Mouse (Mus musculus): Measurements from ENCODE around the gene Higd1c.
"Not testable (repeated sequence)": the region's sequence is repeated elsewhere in the genome, so short reads cannot be mapped to it uniquely, and the experiment has no call there.

Gene Higd1c

GRCm38 (mm10) chr15:100364242-100364641 lies at the start of gene Higd1c:
Higd1c (plus strand) TSS chr15:100364542.
- DNase-seq = no peak

GRCm38 (mm10) chr15:100318014-100318671 lies 46.2 kb upstream of the Higd1c start:
- DNase-seq = not testable (repeated sequence)

GRCm38 (mm10) chr15:100319884-100320283 lies 44.5 kb upstream of the Higd1c start:
- DNase-seq = no peak

GRCm38 (mm10) chr15:100320295-100320905 lies 43.9 kb upstream of the Higd1c start:
- no peak for DNase-seq

- DNase-seq = no peak
These were observed 43.2 kb upstream of the Higd1c start for GRCm38 (mm10) chr15:100321134-100321533.

- no peak for DNase-seq
These were observed 40.2 kb upstream of the Higd1c start for GRCm38 (mm10) chr15:100324021-100324591.

- no peak for DNase-seq
These were observed 39.1 kb upstream of the Higd1c start for GRCm38 (mm10) chr15:100325235-100325634.

- DNase-seq = not testable (repeated sequence)
These were observed 36.3 kb upstream of the Higd1c start for GRCm38 (mm10) chr15:100328089-100328488.

- not testable (repeated sequence) for DNase-seq
These were observed 35.0 kb upstream of the Higd1c start for GRCm38 (mm10) chr15:100329336-100329735.

GRCm38 (mm10) chr15:100330739-100331138 lies 33.6 kb upstream of the Higd1c start:
- DNase-seq = no peak

GRCm38 (mm10) chr15:100332077-100332961 lies 32.0 kb upstream of the Higd1c start:
- not testable (repeated sequence) for DNase-seq

- no peak for DNase-seq
These were observed 29.7 kb upstream of the Higd1c start, which contains the start of gene Mettl7a3 for GRCm38 (mm10) chr15:100334629-100335028. Mettl7a3 (plus strand) TSS chr15:100334929.

GRCm38 (mm10) chr15:100337328-100337727 lies 27.0 kb upstream of the Higd1c start:
- DNase-seq = not testable (repeated sequence)

GRCm38 (mm10) chr15:100337847-100338246 lies 26.5 kb upstream of the Higd1c start:
- DNase-seq = peak; percentile 64 to 65

GRCm38 (mm10) chr15:100341314-100341980 lies 22.9 kb upstream of the Higd1c start:
- DNase-seq = not testable (repeated sequence)

GRCm38 (mm10) chr15:100345484-100345883 lies 18.9 kb upstream of the Higd1c start:
- DNase-seq = no peak

- DNase-seq = no peak
These were observed 17.6 kb upstream of the Higd1c start for GRCm38 (mm10) chr15:100346761-100347160.

GRCm38 (mm10) chr15:100349496-100349895 lies 14.8 kb upstream of the Higd1c start:
- DNase-seq = no peak

GRCm38 (mm10) chr15:100351501-100352060 lies 12.8 kb upstream of the Higd1c start:
- DNase-seq = no peak

GRCm38 (mm10) chr15:100352711-100353250 lies 11.6 kb upstream of the Higd1c start, which contains the start of the genes Methig1 and Mettl7a2:
Methig1 (plus strand) TSS chr15:100353149.
Mettl7a2 (plus strand) TSS chr15:100353200.
- no peak for DNase-seq

- not testable (repeated sequence) for DNase-seq
These were observed 10.9 kb upstream of the Higd1c start for GRCm38 (mm10) chr15:100353399-100353798.

- no peak for DNase-seq
These were observed 8.5 kb upstream of the Higd1c start for GRCm38 (mm10) chr15:100355876-100356275.
